Mouse (Mus musculus) MEL (cell line): ENCODE measurements around the gene Scyl3.

ENCODE experiments used
- CTCF ChIP-seq, 3 experiments: IDR thresholded peaks in 2 of 3; conservative IDR thresholded peaks in 1 of 3; 2 replicates each; pipeline ENCODE4 v1.5.1; 2011 to 2012; ENCODE audit warnings: low read length in 3 of 3, low read depth in 2 of 3, mild to moderate bottlenecking in 2 of 3, improper control_type of control experiment in 1 of 3, inconsistent platforms in 1 of 3, mixed read lengths in 1 of 3, moderate library complexity in 1 of 3; ENCODE audit not compliant: control insufficient read depth in 1 of 3, insufficient read depth in 1 of 3, poor library complexity in 1 of 3, severe bottlenecking in 1 of 3
- HCFC1 ChIP-seq: IDR thresholded peaks from 2 replicates; pipeline ENCODE4 v1.6.1; 2012; ENCODE audit warnings: low read depth, mild to moderate bottlenecking, inconsistent platforms, low read length, improper control_type of control experiment, moderate library complexity
- MAFK ChIP-seq: IDR thresholded peaks from 2 replicates; pipeline ENCODE4 v1.6.1; 2011; ENCODE audit warnings: low read depth, mild to moderate bottlenecking, low read length, improper control_type of control experiment, borderline replicate concordance
- MAX ChIP-seq: IDR thresholded peaks from 2 replicates; pipeline ENCODE4 v1.6.1; 2011; ENCODE audit warnings: low read length, improper control_type of control experiment
- MAZ ChIP-seq: IDR thresholded peaks from 2 replicates; pipeline ENCODE4 v1.6.1; 2012; ENCODE audit warnings: low read depth, mild to moderate bottlenecking, inconsistent platforms, low read length, improper control_type of control experiment
- POLR2A ChIP-seq, 2 experiments: IDR thresholded peaks; 2 replicates each; pipeline ENCODE4 v1.6.1; 2011 to 2012; ENCODE audit warnings: low read length in 2 of 2, mild to moderate bottlenecking in 2 of 2, control low read depth in 1 of 2, improper control_type of control experiment in 1 of 2, low read depth in 1 of 2, moderate library complexity in 1 of 2; ENCODE audit not compliant: control insufficient read depth in 1 of 2, insufficient read depth in 1 of 2, poor library complexity in 1 of 2
- POLR2AphosphoS5 ChIP-seq: IDR thresholded peaks from 2 replicates; pipeline ENCODE4 v1.6.1; 2012; ENCODE audit warnings: low read depth, borderline replicate concordance, mild to moderate bottlenecking, inconsistent platforms, low read length, moderate library complexity, mixed read lengths
- USF1 ChIP-seq: IDR thresholded peaks from 2 replicates; pipeline ENCODE4 v1.6.1; 2014; ENCODE audit warnings: low read depth, mild to moderate bottlenecking, inconsistent platforms, low read length, improper control_type of control experiment, moderate library complexity

GRCm38 (mm10) chr1:163893294-163893693, 35.6 kb upstream of the Scyl3 start:
- TF ChIP-seq MAFK: no peak
- TF ChIP-seq USF1: no peak
- TF ChIP-seq POLR2A (IDR thresholded peaks at IDR 0.05; ENCODE audit: control insufficient read depth in 1 of 2, insufficient read depth in 1 of 2, low read depth in 1 of 2, low read length in 2 of 2, poor library complexity in 1 of 2): no peak
- TF ChIP-seq MAZ: no peak
- no peak for TF ChIP-seq CTCF (IDR thresholded peaks at IDR 0.05 in 2 of 3, conservative IDR thresholded peaks at IDR 0.05 in 1 of 3; ENCODE audit: control insufficient read depth in 1 of 3, insufficient read depth in 1 of 3, low read depth in 2 of 3, low read length in 3 of 3, poor library complexity in 1 of 3, severe bottlenecking in 1 of 3)
- no peak for TF ChIP-seq MAX
- no peak for TF ChIP-seq POLR2AphosphoS5
- no peak for TF ChIP-seq HCFC1
